Comparison of ENCODE assay signal across 9 mouse cellular contexts in genomic region chr1:132765887-132766651, GRCm38 (mm10). TPM values are rescaled to one million over a fixed set of nuclear protein-coding genes. Genes with fewer than 3 reads are reported as not detected.
DNase-seq lines count a peak whose midpoint lies in the region; ATAC-seq lines count a peak whose summit lies in the region.
"Had no signal": no experiment of that assay in that cellular context is flagged by ENCODE, and none has a peak within 500 bp of the region (broad histone marks: within the 10 kb centered on the region; RNA-seq: fewer than 3 reads in every experiment).

No protein-coding gene starts in this region.

- no peak overlapping the region for H3K4me3 ChIP-seq in kidney, embryonic 16.5 days (ENCODE audit: low read length)
- no peak overlapping the region for H3K4me3 ChIP-seq in embryonic facial prominence, embryonic 11.5 days (ENCODE audit: low read depth, low read length)
- peak overlapping the region; percentile 3; the same call in 1 of the 2 replicates for H3K4me3 ChIP-seq in intestine, embryonic 16.5 days (ENCODE audit: low read length)
- H3K4me3 ChIP-seq in neural tube, embryonic 12.5 days = 0 out of 2 replicates have a peak overlapping the region, but pooled peaks have one; percentile 10
- H3K4me3 ChIP-seq: erythroblast, embryonic 14.5 days had no signal

- 20% methylated on average over 16 of the region's 16 CpGs for WGBS in kidney, embryonic 16.5 days
- 47% methylated on average over 16 of the region's 16 CpGs for WGBS in embryonic facial prominence, embryonic 11.5 days
- 21% methylated on average over 16 of the region's 16 CpGs for WGBS in intestine, embryonic 16.5 days
- 26% methylated on average over 16 of the region's 16 CpGs for WGBS in neural tube, embryonic 12.5 days

- H3K27me3 ChIP-seq in kidney, embryonic 16.5 days (ENCODE audit: insufficient read depth, low read length) = 0 out of 2 replicates have a peak, but pooled peaks cover 3% of the 10 kb centered on the region
- H3K27me3 ChIP-seq in embryonic facial prominence, embryonic 11.5 days (ENCODE audit: control insufficient read depth, insufficient read depth, low read length) = no peaks in the 10 kb centered on the region
- no peaks in the 10 kb centered on the region; the same call in 1 of the 2 replicates for H3K27me3 ChIP-seq in intestine, embryonic 16.5 days (replicated peaks; ENCODE audit: control insufficient read depth, insufficient read depth, low read length)
- H3K27me3 ChIP-seq in neural tube, embryonic 12.5 days (replicated peaks) = no peaks in the 10 kb centered on the region

- 0 out of 2 replicates have a peak, but pooled peaks have one; percentile 31 for ATAC-seq in kidney, embryonic 16.5 days (ENCODE audit: low FRiP score, low TSS enrichment)
- peak; percentile 74; the same call in 1 of the 2 replicates for ATAC-seq in embryonic facial prominence, embryonic 11.5 days (replicated peaks; ENCODE audit: insufficient number of reproducible peaks, low FRiP score, low TSS enrichment, low read depth)
- no peak for ATAC-seq in intestine, embryonic 16.5 days
- peak; percentile 84 for ATAC-seq in neural tube, embryonic 12.5 days (ENCODE audit: low FRiP score, low read depth)
- no peak for ATAC-seq in granulocyte monocyte progenitor cell, adult 5-6 weeks (replicated peaks; ENCODE audit: poor library complexity, severe bottlenecking)

- H3K27ac ChIP-seq in kidney, embryonic 16.5 days (ENCODE audit: low read length) = no peak overlapping the region
- H3K27ac ChIP-seq in embryonic facial prominence, embryonic 11.5 days (replicated peaks; ENCODE audit: low read depth, low read length) = no peak overlapping the region
- no peak overlapping the region for H3K27ac ChIP-seq in intestine, embryonic 16.5 days (ENCODE audit: low read length)
- no peak overlapping the region for H3K27ac ChIP-seq in neural tube, embryonic 12.5 days

- H3K4me1 ChIP-seq in kidney, embryonic 16.5 days (ENCODE audit: insufficient read depth, low read length) = peaks cover 3% of the 10 kb centered on the region; the same call in 1 of the 2 replicates
- no peaks in the 10 kb centered on the region for H3K4me1 ChIP-seq in embryonic facial prominence, embryonic 11.5 days (ENCODE audit: control insufficient read depth, insufficient read depth, low read length)
- H3K4me1 ChIP-seq in intestine, embryonic 16.5 days (ENCODE audit: control insufficient read depth, insufficient read depth, low read length) = peaks cover 8% of the 10 kb centered on the region; the same call in 1 of the 2 replicates
- peaks cover 15% of the 10 kb centered on the region for H3K4me1 ChIP-seq in neural tube, embryonic 12.5 days

- H3K36me3 ChIP-seq in kidney, embryonic 16.5 days (ENCODE audit: insufficient read depth, low read length) = no peaks in the 10 kb centered on the region
- no peaks in the 10 kb centered on the region for H3K36me3 ChIP-seq in embryonic facial prominence, embryonic 11.5 days (replicated peaks; ENCODE audit: control insufficient read depth, insufficient read depth, low read depth, low read length)
- no peaks in the 10 kb centered on the region for H3K36me3 ChIP-seq in intestine, embryonic 16.5 days (ENCODE audit: control insufficient read depth, insufficient read depth, low read length)
- H3K36me3 ChIP-seq in neural tube, embryonic 12.5 days = no peaks in the 10 kb centered on the region

- no peak overlapping the region for H3K9ac ChIP-seq in kidney, embryonic 16.5 days (replicated peaks; ENCODE audit: low read length)
- H3K9ac ChIP-seq in embryonic facial prominence, embryonic 11.5 days (replicated peaks; ENCODE audit: low read length) = no peak overlapping the region
- no peak overlapping the region for H3K9ac ChIP-seq in intestine, embryonic 16.5 days (ENCODE audit: low read depth, low read length)
- H3K9ac ChIP-seq in neural tube, embryonic 12.5 days = peak overlapping the region; percentile 29; the same call in 1 of the 2 replicates

- no peak for DNase-seq in kidney, postnatal 10 days
- peak; percentile 18 for DNase-seq in embryonic facial prominence, embryonic 11.5 days (ENCODE audit: low spot score)
- DNase-seq in thymus, postnatal 4 days = no peak
- DNase-seq in spleen, postnatal 4 days (ENCODE audit: low spot score in 2 of 2) = no peak

- peak overlapping the region; percentile 14 for H3K4me2 ChIP-seq in kidney, embryonic 16.5 days (replicated peaks; ENCODE audit: low read depth, low read length)
- 0 out of 2 replicates have a peak overlapping the region, but pooled peaks have one; percentile 16 for H3K4me2 ChIP-seq in embryonic facial prominence, embryonic 11.5 days (ENCODE audit: low read depth, low read length)
- peak overlapping the region; percentile 30 for H3K4me2 ChIP-seq in intestine, embryonic 16.5 days (ENCODE audit: low read depth, low read length)
- H3K4me2 ChIP-seq in neural tube, embryonic 12.5 days (replicated peaks) = peak overlapping the region; percentile 48

- H3K9me3 ChIP-seq in kidney, embryonic 16.5 days (ENCODE audit: low read length) = no peaks in the 10 kb centered on the region
- H3K9me3 ChIP-seq in embryonic facial prominence, embryonic 11.5 days (replicated peaks; ENCODE audit: control insufficient read depth, low read length) = no peaks in the 10 kb centered on the region
- H3K9me3 ChIP-seq in intestine, embryonic 16.5 days (ENCODE audit: control insufficient read depth, low read length) = no peaks in the 10 kb centered on the region
- H3K9me3 ChIP-seq in neural tube, embryonic 12.5 days = no peaks in the 10 kb centered on the region

RNA-seq across cellular contexts. Expression of gene Nfasc, which starts 24.5 kb away (rescaled TPM):
- polyA plus RNA-seq in kidney, embryonic 16.5 days (2015; fragmentation: Nextera tagmentation; extraction: Ambion mirVana) = 0.45 and 0.67 TPM in 2 replicates
- polyA plus RNA-seq in embryonic facial prominence, embryonic 11.5 days (2014; fragmentation: Nextera tagmentation; extraction: Ambion mirVana) = 3.6 and 5.5 TPM in 2 replicates
- polyA plus RNA-seq in intestine, embryonic 16.5 days (2015; fragmentation: Nextera tagmentation; extraction: Ambion mirVana) = 2.0 and 2.3 TPM in 2 replicates
- 37.3 and 42.3 TPM in 2 replicates for polyA plus RNA-seq in neural tube, embryonic 12.5 days (2016; fragmentation: Nextera tagmentation; extraction: Ambion mirVana)
- total RNA-seq in granulocyte monocyte progenitor cell, adult 5-6 weeks (2014; fragmentation: Nextera tagmentation) = not detected in 2 replicates
- total RNA-seq in granulocyte monocyte progenitor cell, adult 5-6 weeks (2017) = not detected in 2 replicates
- polyA plus RNA-seq: erythroblast, embryonic 14.5 days had no signal

Comparison
In these comparisons a context has a peak if more than half of its experiments do, and no peak if none do; other contexts are left out.
1. ATAC-seq: peak in kidney, embryonic 16.5 days (single experiment), embryonic facial prominence, embryonic 11.5 days (single experiment) and neural tube, embryonic 12.5 days (single experiment); none in intestine, embryonic 16.5 days (single experiment) and granulocyte monocyte progenitor cell, adult 5-6 weeks (single experiment).
2. H3K4me3 ChIP-seq: peak in intestine, embryonic 16.5 days (single experiment) and neural tube, embryonic 12.5 days (single experiment); none in kidney, embryonic 16.5 days (single experiment) and embryonic facial prominence, embryonic 11.5 days (single experiment).
3. Peak in every context shown above with its lines, with median percentiles within 50 percentile points of each other: H3K4me2 ChIP-seq.